Mouse (Mus musculus): Measurements from ENCODE around the gene Gm42906.
A peak's percentile ranks its signal among the peaks of the same experiment; 100 is the strongest.

Gm42906 gene

DNA sequence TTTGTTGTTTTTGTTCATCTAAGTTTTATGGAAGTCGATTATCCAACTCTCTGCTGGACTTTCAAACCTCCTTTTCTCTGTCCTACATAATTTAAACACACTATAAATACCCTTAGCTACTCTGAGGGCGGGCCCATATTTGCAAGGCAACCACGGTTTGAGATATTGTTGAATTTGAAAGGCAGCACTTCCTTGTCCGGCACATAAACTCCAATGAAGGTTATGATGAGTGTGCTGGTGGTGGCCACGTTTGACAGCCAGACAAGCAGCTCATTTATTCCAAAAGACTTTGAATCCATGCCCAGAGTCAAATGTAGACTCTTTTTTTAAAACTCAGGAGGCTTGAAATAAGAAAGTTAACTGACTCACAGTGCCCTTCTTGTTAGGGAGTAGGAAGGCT lies 33.3 kb downstream of the Gm42906 start:
- DNase-seq (ENCODE audit: low spot score in 2 of 2), result no peak

DNA sequence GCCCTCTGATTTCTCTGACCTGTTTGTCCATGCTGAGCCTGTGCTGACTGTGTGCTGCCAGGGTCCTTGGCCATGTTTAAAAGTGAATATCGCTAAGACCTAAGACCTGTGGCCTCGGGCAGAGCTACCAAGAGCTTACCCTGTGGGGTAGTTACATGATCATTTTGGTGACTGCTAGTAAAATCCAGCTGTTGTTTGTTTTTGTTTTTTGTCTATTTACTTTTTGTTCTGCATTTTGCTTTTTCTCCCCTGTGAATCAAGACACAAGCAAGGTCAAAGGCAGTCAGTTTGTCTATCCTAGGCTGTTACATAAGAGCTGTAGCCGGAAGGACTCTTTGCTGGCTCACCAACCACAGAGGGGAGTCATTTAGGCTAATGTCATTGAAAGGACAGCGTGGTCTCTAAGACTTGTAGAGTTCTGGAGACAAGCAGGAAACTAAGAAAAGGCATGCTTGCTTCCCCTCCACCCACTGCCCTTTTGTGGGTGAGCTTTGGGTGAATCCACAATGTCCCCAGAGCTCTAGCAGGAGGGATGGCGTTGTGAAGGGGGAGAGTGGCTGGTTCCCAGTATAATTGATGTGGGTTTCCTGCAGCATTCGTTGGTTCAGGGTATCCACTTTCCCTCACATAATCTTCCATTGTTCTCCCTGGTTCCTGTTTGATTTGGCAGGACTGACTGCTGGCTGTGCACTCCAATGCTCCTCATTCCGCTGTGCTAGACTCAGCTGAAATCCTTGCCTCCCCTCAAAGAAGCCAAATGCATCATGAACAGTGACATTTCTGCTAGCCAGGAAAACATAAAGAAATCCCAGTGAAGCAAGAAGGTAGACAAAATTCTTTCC lies 33.9 kb downstream of the Gm42906 start:
- DNase-seq (ENCODE audit: low spot score in 2 of 2), result no peak

DNA sequence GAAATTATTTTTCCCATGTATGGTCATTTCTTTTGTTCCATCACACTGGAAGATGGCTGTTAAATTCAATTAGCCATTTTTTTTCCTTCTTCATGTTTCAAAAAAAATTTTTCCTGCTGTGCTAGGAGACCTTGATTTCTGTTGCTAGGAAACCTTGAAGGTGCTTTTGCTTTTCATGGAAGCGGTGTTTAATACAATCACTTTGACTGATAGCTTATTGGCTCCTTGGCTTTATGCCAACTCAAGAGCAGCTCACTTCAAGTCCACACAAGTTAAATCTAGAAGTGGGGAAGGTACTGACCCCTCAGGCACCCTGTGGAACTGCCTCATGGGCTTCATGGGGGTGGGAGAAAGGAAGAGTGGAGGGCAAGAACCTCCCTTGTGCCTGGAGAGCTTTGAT lies 38.1 kb downstream of the Gm42906 start:
- no peak for DNase-seq (ENCODE audit: low spot score in 2 of 2)

DNA sequence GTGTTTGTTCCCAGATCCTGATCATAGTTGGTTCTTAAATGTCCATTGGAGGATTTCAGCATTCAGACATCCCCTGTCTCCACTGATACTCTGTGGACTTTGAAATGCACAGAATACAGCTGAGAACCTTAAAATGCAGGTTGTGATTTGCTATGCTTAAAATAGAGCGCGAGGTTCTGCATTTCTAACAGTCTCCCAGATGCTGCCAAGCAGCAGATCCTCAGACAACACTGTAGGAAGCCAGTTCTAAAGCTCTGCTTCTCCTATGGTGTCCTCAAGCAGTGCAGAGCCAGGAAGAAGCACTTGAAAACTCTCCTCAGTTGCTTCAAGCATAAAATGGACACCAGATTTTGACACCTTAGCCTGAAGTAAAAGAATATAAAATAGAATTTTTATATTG lies 48.1 kb downstream of the Gm42906 start:
- DNase-seq (ENCODE audit: low spot score in 2 of 2), result no peak

DNA sequence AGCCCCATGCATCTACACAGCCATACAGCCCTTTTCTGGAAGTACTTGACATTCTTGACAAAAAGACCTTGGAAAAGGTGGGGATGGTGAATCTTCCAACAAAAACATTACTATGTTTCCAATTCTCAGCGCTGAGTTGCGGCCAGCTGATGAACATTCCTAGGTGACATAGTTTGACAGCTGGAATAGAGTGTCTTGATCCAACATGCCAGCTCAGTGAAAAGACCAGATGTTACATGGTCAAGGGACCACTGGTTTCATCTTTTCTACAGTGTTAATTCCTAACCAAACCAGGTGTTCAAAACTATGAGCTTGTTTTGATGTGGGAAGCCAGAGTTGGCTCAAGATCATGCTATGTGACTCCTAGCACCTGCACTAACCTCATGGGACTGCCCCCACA lies 48.8 kb downstream of the Gm42906 start:
- no peak for DNase-seq (ENCODE audit: low spot score in 2 of 2)

DNA sequence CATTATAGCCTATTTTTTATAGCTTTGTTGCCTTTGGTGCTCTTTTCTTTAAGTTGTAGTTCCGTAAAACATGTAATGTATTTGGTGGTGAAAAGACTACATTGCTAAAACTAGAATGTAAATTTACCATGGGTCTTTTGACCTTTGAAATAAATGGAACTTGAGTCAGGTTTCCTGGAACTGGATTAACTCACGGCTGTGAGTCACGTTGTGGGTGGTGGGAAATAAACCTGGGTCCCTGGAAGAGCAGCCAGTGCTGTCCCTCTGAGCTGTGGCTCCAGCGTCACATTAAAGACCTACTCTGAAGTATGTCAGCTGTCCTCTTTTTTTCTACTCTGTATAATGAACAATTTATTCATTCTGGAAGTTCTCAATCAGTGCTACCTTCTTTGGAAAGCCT lies 51.0 kb downstream of the Gm42906 start:
- no peak for DNase-seq (ENCODE audit: low spot score in 2 of 2)

DNA sequence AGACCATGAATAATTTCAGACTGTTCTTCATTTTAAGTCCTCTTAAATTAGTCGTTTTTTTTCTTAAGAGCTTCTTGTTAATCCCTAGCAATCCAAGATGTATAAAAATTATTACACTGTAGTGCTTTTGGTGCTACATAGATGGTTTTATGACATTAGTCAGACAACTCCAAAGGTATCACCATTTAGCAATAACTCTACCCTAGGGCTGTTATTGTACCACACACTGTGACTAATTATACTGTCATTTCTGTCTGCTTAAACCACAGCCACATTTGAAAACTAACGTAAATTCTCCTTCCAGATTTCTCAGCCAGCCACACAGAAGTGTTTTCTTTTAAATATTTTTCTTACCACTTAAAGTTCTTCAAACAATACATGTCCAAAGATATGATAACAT lies 53.1 kb downstream of the Gm42906 start:
- DNase-seq (ENCODE audit: low spot score in 2 of 2), result no peak

DNA sequence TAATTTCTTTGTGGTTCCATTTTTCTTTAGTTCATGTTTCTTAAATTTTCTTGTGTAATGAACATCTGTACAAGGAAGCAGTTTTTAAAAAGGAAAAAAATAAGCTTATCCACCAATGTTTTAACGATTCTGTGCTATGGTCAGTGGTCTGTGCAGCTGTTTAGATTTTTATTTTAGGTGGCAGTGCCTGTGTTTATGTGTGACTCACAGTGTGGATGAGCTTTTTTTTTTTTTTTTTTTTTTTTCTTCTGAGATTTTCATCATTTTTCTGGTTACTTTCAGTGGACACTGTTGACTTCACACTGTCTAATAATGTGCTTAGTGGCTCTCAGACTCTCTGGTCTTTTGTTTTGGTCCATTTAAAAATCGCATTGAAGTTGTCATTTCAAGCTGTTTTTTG lies 56.8 kb downstream of the Gm42906 start:
- DNase-seq (ENCODE audit: low spot score in 2 of 2), result no peak

DNA sequence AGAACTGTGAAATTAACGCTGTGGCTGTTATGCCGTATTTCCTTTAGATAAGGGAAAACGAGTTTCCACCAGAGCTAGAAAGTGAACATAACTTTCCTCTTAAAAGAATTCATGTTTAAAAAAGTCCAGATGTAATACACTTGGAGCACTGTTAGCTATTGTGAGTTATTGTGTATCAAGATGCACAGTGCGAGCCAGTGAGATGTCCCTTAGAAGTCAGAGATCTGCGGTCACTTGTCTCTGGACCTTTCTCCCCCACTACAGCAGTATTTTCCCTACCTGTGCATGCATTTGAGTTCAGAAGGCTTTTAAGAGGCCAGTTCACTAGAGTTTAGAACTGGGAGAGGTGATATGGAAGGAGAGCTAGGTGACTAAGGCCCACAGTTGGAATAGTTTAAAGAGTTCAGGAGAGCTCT lies 58.6 kb downstream of the Gm42906 start:
- no peak for DNase-seq (ENCODE audit: low spot score in 2 of 2)

DNA sequence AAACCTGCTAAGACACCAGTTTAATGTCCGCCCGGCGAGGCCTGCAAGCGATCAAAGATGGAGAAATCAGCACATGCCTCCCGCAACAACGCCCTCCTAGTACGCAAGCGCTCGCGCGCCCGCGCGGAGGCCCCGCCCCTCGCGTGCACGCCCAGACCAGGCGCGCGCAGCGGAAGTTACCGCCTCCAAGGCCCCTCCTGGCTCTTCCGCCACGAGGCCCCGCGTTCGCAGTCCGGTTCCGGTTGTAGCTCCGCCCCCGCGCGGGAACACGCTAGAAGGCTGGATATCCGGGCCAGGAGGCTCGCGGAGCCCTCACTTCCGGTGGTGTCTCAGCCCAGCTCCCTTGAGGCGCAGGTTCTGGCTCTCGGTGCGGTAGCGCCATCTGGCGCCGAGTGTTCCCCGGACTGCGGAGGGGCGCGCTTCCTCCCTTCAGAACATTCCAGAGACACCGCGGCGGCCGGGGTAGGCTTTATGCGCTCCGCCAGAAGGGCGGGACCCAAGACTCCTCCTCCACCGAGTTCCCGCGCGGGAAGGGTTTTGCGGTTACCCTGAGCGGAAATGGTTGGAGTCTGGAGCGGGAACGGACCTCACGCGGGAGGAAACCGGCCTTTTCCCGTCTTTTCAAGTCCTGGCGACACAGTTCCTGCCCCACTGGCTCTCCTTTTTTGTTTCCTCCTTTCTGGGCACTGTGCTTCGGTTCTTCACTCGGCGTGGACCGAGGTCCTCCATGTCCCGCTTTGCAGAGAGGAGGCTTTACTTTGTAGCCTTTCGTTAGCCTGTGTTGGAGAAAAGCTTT lies 59.4 kb downstream of the Gm42906 start:
- peak; percentile 100 for DNase-seq (ENCODE audit: low spot score in 2 of 2)

DNA sequence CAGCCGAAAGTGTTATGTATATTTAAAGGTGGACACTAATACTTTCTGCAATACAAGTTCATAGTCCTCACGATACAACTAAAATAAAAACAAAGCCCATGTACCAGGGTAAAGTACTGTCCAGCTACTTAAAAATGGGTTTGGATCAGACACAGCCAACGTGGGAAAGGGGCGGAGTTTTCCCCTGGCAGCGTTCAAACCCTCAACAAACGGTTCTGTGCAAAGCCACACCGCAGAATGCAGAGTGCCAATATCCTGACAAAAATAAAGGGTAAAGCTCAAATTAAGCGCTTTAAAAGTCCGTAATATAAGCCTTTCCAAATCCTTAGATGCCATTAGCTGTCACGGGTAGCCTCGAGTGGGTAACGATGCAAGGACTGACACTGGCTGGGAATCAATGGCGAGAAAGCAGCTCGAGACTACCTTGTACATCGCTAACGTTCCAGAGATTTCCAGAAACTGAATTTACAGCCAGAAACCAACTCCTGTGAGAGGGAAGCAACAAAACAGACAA lies 60.0 kb downstream of the Gm42906 start:
- no peak for DNase-seq (ENCODE audit: low spot score in 2 of 2)

DNA sequence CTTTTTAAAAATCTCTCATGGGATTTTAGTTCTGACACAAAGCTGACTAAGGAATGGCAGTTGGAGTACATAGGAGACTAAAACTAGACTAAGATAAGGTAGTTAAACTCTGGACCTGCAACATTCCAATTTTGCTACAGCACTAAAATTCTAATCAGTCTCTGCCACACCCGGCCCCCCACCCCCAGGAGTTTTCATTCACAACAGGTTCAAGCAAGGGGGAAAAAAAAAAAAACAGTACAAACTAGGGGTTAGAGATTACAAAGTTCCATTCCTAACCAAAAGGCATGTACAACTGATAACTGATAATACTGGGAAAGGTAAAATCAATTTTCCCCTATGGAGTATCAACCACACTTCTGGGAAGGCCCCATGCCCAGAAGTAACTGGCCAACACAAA lies 60.6 kb downstream of the Gm42906 start:
- no peak for DNase-seq (ENCODE audit: low spot score in 2 of 2)

DNA sequence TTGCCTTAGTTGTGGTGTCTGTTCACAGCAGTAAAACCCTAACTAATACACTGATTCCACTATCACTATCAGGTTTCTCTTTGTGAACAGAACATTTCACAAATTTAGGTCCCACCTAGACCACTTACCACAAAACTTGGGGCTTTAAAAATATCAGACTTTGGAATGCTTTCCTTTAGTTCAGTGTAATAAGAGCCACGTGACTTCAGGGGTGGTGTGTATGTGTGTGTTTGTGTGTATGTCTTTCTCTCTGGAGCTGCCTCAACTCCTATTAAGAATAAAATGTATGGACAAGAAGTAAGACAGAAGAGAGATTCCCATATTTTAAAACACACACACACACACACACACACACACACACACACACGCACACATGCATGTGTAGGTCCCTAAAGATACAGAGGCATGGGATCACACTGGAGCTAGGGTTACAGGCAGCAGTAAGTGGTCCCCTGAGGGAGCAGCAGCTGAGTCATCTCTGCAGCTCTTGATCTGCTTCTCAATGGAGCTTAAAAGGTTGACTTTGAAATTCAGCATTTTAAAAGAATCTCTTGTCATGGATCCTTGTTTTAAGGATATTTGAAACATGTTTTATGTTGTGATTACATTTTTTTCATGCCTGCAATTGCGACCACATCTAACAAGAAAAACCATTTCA lies 64.5 kb downstream of the Gm42906 start:
- no peak for DNase-seq (ENCODE audit: low spot score in 2 of 2)

DNA sequence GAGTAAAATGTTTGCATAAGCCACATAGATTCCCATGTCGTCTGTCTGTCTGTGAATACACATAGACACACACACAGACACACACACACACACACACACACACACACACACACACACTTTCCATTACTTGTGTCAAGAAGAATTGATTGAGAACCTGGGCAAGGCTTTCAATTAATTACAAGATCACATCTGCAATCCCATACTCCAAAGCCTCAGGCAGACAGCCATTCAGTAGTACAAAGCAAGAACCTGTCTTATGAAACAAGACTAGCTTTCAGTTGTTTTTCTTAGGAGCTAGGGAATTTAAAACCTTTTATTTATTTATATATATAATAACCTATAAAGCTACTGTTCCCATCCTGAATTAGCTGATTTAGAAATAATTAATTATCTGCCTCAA lies 78.3 kb downstream of the Gm42906 start:
- no peak for DNase-seq (ENCODE audit: low spot score in 2 of 2)

DNA sequence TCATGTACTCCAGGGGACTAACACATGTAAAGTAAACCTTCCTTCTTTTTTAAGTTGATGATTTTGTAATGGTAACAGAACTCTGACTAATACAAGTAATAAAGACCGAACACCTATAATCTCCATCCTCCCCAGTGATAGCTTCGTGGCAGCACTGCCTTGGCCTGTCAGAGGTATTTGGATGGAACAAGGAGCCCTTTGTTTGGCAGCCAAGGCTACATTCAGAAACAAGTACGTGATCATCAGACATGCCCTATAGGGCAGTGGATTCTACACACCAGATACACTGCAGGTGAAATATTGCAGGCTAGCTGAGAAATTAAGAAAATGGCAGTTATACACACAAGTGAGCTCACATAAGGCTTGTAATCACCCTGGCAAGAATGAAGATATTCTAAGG lies 79.5 kb downstream of the Gm42906 start:
- DNase-seq (ENCODE audit: low spot score in 2 of 2), result no peak

DNA sequence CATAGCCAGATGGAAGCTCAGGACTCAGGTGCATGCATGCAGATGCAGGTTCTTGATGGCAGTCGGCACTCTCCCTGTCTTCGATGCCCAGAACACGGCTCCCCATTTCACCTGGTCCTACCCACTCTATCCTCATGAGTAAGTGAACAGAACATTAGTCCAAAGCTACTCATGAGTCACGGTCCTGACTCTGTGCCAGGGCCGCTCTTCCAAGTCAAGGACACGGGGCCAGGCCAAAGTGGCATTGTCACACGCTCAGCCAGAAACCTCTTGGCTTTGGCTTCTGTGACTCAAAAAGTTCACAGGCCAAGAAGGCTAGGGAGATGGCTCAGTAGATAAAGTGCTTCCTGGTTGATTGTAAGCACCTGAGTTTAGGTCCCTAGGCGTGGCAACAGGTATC lies 81.3 kb downstream of the Gm42906 start:
- no peak for DNase-seq (ENCODE audit: low spot score in 2 of 2)

DNA sequence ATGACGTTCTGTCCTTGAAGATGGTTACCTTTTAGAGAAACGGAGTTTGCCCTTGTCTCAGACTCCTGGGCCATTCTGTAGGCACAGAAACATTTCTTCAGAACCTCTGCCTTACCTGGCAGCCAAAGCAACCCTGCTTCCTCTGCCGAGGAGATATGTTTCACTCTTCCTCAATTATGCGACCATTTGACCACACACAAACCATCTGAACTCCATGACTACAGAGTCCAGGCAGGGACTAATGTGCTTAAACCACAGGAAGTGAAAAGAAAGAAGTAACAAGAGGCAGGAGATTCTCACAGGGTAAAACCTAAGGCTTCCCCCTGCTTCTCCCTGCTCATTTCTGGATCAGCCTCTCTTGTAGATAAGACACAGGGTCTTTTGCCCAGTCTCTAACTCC lies 83.2 kb downstream of the Gm42906 start:
- no peak for DNase-seq (ENCODE audit: low spot score in 2 of 2)

DNA sequence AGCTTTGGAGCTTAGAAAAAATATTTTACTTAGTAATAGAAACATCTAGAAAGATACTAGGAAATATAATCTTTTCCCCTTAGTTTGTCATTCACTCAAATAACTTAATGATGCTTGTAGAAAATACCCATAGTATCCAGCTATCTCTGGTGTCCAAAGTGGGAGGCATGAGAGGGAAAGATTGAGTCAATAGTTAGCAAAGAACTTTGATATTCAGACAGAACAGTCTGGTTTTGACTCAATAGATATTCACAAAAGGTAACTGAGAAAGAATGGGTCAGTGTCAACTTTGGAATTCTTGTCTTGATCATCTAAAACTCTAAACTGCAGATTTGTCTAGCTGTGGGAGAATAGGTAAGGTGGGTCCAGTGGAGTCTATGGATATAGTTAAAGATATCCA lies 94.3 kb downstream of the Gm42906 start:
- no peak for DNase-seq (ENCODE audit: low spot score in 2 of 2)

DNA sequence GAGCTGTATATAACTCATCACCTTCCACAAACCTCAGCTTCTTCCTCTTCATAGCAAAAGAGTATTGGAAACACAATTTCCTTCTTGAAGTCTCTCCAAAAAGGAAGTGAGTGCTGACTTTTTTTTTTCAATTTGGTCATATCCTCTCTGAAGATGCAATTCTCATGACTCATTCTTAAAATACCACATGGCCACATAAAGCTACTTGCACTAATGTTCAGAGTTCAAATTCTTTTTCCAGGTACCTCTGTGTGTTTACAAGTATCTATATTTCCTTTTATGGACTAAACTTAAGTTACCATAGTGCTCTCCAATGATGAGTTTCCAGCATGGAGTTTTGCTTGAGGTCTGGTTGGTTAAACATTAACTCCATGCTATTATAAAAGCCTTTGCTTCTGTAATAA lies 94.8 kb downstream of the Gm42906 start:
- no peak for DNase-seq (ENCODE audit: low spot score in 2 of 2)

DNA sequence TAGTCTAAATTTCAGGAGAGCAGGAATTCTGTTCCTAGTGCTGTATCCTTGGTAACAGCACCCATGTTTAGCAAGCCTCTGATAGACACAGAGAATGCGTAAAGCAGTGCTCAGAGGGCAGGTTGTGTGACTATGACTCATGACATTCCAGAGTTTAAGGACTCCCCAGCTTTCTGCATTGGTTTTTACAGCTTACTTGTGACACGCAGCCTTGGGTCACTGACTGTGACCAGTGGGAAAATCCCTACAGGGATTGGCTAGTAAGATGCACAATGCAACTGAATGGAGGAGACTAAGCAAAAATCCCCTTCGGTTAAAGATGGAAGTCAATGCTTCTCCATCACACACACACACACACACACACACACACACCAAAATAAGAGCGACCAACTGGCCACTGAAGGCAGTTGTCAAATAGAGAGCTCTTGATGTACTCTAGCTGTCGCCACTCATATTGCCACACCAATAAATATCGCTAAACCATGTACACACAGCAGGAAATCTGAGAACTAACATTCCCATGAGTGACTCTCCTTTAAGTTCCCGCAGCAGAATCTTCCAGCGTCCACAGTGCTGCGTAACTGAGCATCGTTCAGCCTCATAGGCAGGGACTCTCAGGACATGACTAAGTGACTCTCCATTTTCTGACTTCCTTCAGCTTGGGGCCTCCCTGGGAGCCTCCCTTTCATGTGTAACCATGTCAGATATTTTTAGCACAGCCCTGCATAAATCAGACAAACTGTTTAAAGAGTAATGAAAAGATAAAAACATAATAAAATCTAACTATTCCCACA lies 112.0 kb downstream of the Gm42906 start:
- peak in 1 of 2 experiments; percentile 19 for DNase-seq (ENCODE audit: low spot score in 2 of 2)

DNA sequence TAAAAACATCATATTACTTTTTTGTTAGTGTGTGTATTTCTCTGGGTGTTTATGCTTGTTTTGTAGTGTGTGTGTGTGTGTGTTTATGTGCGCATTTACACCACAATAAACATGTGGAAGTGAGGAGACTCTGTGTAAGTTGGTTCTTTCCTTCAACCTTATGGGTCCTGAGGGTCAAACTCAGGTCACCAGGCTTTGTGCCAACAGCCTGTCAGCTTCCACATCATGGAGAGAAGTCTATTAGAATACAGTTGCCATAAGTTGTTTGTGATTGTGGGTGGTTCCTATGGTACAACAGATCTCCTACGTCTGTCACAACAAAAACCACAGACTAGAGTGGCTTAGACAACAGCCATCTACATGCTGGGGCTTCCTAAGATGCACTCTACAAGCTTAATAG lies 127.7 kb downstream of the Gm42906 start:
- DNase-seq (ENCODE audit: low spot score in 2 of 2), result no peak

DNA sequence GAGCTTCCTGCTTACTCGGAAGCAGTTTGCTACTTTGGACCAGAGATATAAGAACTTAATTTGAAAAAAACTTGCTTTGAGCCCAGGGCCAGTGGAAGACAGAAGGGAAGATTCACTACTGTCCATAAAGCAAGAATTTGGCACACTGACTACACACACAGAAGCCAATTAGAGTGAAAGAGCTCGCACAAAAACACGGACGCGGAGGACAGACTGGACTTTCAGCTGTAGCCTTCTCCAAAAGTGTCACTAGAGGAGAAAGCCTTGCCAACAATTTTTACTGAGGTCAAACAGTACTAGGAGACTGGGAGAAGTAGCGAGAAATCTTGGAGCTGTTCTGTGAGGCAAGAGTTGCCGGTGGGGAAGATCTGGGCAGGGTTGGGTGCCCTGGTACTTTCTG lies 128.4 kb downstream of the Gm42906 start:
- DNase-seq (ENCODE audit: low spot score in 2 of 2), result no peak

Data from frontal cortex, postnatal 14 days (tissue).